Mouse (Mus musculus): ENCODE results near the gene Rtkn2. TPM values are rescaled to one million over a fixed set of nuclear protein-coding genes. Genes with fewer than 3 reads are reported as not detected.
A peak's percentile ranks its signal among the peaks of the same experiment; 100 is the strongest.

Gene Rtkn2
- polyA plus RNA-seq, 1 experiment from 2014 or later: 2.0 TPM

DNA sequence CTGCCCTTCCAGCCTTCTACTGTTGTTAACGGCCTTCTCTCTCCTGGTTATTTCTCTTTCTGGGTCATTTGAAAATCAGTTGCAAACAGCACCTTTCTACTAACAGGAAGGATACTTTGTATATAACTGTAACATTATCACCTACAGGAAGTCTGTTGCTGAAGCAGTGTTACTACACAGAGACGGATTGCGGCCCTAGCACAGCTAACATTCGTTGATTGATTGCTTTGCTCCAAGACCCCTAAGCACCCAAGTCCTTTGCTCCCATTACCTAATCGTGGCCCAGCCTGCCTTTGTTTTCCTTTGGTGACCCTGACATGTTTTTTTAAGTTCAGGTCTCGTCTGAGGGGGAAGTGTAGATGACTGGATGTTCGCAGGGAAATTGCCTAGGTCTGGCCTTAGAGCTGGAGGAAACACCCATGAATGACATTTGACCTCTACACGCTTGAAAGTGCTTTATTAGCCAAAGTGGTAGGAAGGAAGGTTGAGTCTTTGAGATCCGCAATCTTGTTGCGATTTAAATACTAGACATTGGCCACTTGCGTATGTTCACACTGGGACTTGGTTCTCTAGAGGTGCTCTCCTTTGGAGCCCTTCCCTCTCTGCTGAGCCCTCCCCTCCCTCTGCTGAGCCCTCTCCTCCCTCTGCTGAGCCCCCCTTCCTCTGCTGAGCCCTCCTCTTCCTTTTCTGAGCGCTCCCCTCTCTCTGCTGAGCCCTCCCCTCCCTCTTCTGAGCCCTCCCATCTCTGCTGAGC is 49.1 kb downstream of the Rtkn2 start:
- 78% methylated on average over 12 of the region's 12 CpGs for WGBS
- Histone ChIP-seq H3K27me3 (ENCODE audit: control insufficient read depth, insufficient read depth, low read length) (no peaks in the 10 kb centered on the region), H3K36me3 (ENCODE audit: control insufficient read depth, insufficient read depth, low read length) (no peaks in the 10 kb centered on the region), H3K9me3 (ENCODE audit: control insufficient read depth, low read length) (no peaks in the 10 kb centered on the region; the same call in 1 of the 2 replicates), H3K4me2 (ENCODE audit: low read depth, low read length) (no peak overlapping the region), H3K27ac (ENCODE audit: low read depth, low read length) (no peak overlapping the region), H3K4me3 (ENCODE audit: low read depth, low read length) (no peak overlapping the region), H3K4me1 (ENCODE audit: control insufficient read depth, insufficient read depth, low read length) (no peaks in the 10 kb centered on the region), H3K9ac (replicated peaks; ENCODE audit: low read depth, low read length) (no peak overlapping the region)
- ATAC-seq (ENCODE audit: low read depth): no peak

GRCm38 (mm10) chr10:68029081-68029626 is 49.8 kb downstream of the Rtkn2 start:
- ATAC-seq (ENCODE audit: low read depth): no peak
- WGBS: 66% methylated on average over 5 of the region's 5 CpGs

DNA sequence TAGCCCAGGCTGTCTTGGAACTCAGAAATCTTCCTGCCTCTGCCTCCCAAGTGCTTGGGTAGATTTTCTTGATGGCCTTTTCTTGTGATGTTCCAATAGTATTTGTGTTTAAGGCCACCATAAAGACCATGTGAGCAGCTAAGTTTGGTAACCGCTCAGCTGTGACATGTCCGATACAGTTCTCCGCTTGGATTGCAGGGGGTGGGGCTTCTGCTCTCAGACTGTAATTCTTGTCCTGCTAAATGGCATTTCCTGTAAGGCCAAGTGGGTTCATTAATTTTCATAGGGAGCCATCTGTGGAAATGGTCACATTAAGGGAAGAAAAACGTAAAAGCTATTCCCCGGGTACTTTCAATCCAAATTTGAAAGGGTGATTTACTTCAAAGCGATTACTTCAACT is 50.7 kb downstream of the Rtkn2 start:
- no peak for ATAC-seq (ENCODE audit: low read depth)
- Histone ChIP-seq H3K4me1 (ENCODE audit: control insufficient read depth, insufficient read depth, low read length) (no peaks in the 10 kb centered on the region), H3K4me2 (ENCODE audit: low read depth, low read length) (no peak overlapping the region), H3K9ac (replicated peaks; ENCODE audit: low read depth, low read length) (no peak overlapping the region), H3K36me3 (ENCODE audit: control insufficient read depth, insufficient read depth, low read length) (no peaks in the 10 kb centered on the region), H3K4me3 (ENCODE audit: low read depth, low read length) (no peak overlapping the region), H3K9me3 (ENCODE audit: control insufficient read depth, low read length) (no peaks in the 10 kb centered on the region; the same call in 1 of the 2 replicates), H3K27ac (ENCODE audit: low read depth, low read length) (no peak overlapping the region), H3K27me3 (ENCODE audit: control insufficient read depth, insufficient read depth, low read length) (no peaks in the 10 kb centered on the region)
- WGBS: 52% methylated on average over 6 of the region's 6 CpGs

More at GRCm38 (mm10) chr10:68029081-68029626, 49.8 kb downstream of the Rtkn2 start:
- no peaks in the 10 kb centered on the region; the same call in 1 of the 2 replicates for H3K9me3 ChIP-seq (ENCODE audit: control insufficient read depth, low read length)
- H3K4me3 ChIP-seq (ENCODE audit: low read depth, low read length): no peak overlapping the region
- no peak overlapping the region for H3K27ac ChIP-seq (ENCODE audit: low read depth, low read length)
- H3K4me2 ChIP-seq (ENCODE audit: low read depth, low read length): no peak overlapping the region
- H3K9ac ChIP-seq (replicated peaks; ENCODE audit: low read depth, low read length): no peak overlapping the region
- H3K4me1 ChIP-seq (ENCODE audit: control insufficient read depth, insufficient read depth, low read length): no peaks in the 10 kb centered on the region
- no peaks in the 10 kb centered on the region for H3K36me3 ChIP-seq (ENCODE audit: control insufficient read depth, insufficient read depth, low read length)
- H3K27me3 ChIP-seq (ENCODE audit: control insufficient read depth, insufficient read depth, low read length): no peaks in the 10 kb centered on the region

DNA sequence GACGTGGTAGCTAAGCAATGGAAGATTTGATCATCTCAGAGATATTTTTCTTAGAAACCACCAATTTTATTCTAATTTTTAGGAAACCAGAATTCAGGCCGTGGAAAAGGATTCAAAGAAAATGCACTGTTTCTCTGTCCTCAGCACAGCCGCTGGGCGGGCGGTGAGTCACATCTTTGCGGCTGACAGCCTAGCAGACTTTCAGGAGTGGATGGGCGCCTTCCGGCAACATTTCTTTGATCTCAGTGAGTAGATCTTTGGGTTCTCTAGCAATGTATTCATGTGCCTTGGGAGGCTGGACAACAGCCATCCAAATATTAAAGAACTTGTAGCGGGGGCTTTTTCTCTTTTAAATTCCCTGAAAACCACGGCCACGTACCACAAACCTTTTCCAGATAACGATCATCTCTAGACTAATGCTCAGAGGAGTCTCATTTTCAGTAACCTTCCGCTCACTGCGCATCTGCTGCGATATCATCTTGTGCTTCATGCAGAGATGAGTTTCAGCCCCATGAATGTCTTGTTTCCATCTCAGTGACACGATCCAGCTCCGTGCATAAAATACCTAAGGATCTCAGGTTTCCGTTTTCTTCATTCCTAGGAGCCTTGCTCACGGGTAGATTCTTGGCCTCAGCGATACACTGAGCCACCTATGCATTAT is 56.5 kb downstream of the Rtkn2 start:
- no peaks in the 10 kb centered on the region for H3K36me3 ChIP-seq (ENCODE audit: control insufficient read depth, insufficient read depth, low read length)
- no peak overlapping the region for H3K4me3 ChIP-seq (ENCODE audit: low read depth, low read length)
- H3K4me2 ChIP-seq (ENCODE audit: low read depth, low read length): no peak overlapping the region
- no peaks in the 10 kb centered on the region for H3K27me3 ChIP-seq (ENCODE audit: control insufficient read depth, insufficient read depth, low read length)
- no peaks in the 10 kb centered on the region; the same call in 1 of the 2 replicates for H3K9me3 ChIP-seq (ENCODE audit: control insufficient read depth, low read length)
- WGBS: 94% methylated on average over 20 of the region's 20 CpGs
- H3K27ac ChIP-seq (ENCODE audit: low read depth, low read length): no peak overlapping the region
- no peak overlapping the region for H3K9ac ChIP-seq (replicated peaks; ENCODE audit: low read depth, low read length)
- ATAC-seq (ENCODE audit: low read depth): no peak
- no peaks in the 10 kb centered on the region for H3K4me1 ChIP-seq (ENCODE audit: control insufficient read depth, insufficient read depth, low read length)

GRCm38 (mm10) chr10:68036368-68036980 is 57.1 kb downstream of the Rtkn2 start:
- Histone ChIP-seq H3K4me3 (ENCODE audit: low read depth, low read length) (no peak overlapping the region), H3K9me3 (ENCODE audit: control insufficient read depth, low read length) (no peaks in the 10 kb centered on the region; the same call in 1 of the 2 replicates), H3K27ac (ENCODE audit: low read depth, low read length) (no peak overlapping the region), H3K4me2 (ENCODE audit: low read depth, low read length) (no peak overlapping the region), H3K9ac (replicated peaks; ENCODE audit: low read depth, low read length) (no peak overlapping the region), H3K4me1 (ENCODE audit: control insufficient read depth, insufficient read depth, low read length) (no peaks in the 10 kb centered on the region), H3K27me3 (ENCODE audit: control insufficient read depth, insufficient read depth, low read length) (no peaks in the 10 kb centered on the region), H3K36me3 (ENCODE audit: control insufficient read depth, insufficient read depth, low read length) (no peaks in the 10 kb centered on the region)
- WGBS: 78% methylated on average over 17 of the region's 17 CpGs
- 0 out of 2 replicates have a peak, but pooled peaks have one; percentile 34 for ATAC-seq (ENCODE audit: low read depth)

DNA sequence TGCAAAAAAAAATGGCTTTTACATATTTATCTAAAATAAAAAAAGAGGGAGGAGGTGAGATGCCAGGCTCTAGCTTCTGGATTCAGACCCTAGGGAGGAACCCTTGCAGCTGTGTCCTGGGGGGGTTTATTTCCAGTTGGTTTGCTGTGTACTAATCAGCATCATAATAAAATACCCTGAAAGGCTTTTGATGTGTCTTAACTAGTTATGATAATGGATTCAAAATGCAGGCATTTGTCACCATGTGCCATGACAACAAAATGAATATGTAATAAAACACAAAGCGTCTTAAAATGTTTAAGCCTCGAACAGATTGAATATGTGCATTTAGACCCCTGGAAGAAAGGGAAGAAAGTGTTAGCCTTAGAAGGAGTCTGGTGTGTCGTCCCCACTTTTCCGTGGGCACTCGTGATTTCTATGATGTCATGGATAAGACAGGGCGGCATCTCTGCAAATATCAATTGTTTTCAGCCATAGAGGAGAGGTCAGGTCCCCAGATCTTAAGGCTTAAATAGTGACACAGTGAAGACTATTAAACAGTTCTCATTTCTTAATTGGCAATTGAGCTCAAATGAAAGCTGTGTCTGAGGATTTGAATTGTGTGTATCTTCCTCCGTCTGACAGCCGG is 59.7 kb downstream of the Rtkn2 start:
- Histone ChIP-seq H3K4me2 (ENCODE audit: low read depth, low read length) (no peak overlapping the region), H3K27me3 (ENCODE audit: control insufficient read depth, insufficient read depth, low read length) (no peaks in the 10 kb centered on the region), H3K9me3 (ENCODE audit: control insufficient read depth, low read length) (no peaks in the 10 kb centered on the region), H3K27ac (ENCODE audit: low read depth, low read length) (no peak overlapping the region), H3K36me3 (ENCODE audit: control insufficient read depth, insufficient read depth, low read length) (no peaks in the 10 kb centered on the region), H3K4me1 (ENCODE audit: control insufficient read depth, insufficient read depth, low read length) (no peaks in the 10 kb centered on the region; the same call in 1 of the 2 replicates), H3K4me3 (ENCODE audit: low read depth, low read length) (no peak overlapping the region), H3K9ac (replicated peaks; ENCODE audit: low read depth, low read length) (no peak overlapping the region)
- WGBS: 47% methylated on average over 8 of the region's 8 CpGs
- ATAC-seq (ENCODE audit: low read depth): no peak; the same call in 1 of the 2 replicates

GRCm38 (mm10) chr10:68039641-68040205 is 60.4 kb downstream of the Rtkn2 start:
- no peak overlapping the region for H3K4me3 ChIP-seq (ENCODE audit: low read depth, low read length)
- peaks cover 1% of the 10 kb centered on the region; the same call in 1 of the 2 replicates for H3K4me1 ChIP-seq (ENCODE audit: control insufficient read depth, insufficient read depth, low read length)
- no peak overlapping the region for H3K27ac ChIP-seq (ENCODE audit: low read depth, low read length)
- H3K36me3 ChIP-seq (ENCODE audit: control insufficient read depth, insufficient read depth, low read length): no peaks in the 10 kb centered on the region
- no peaks in the 10 kb centered on the region for H3K27me3 ChIP-seq (ENCODE audit: control insufficient read depth, insufficient read depth, low read length)
- WGBS: 70% methylated on average over 14 of the region's 14 CpGs
- no peak overlapping the region for H3K9ac ChIP-seq (replicated peaks; ENCODE audit: low read depth, low read length)
- no peaks in the 10 kb centered on the region for H3K9me3 ChIP-seq (ENCODE audit: control insufficient read depth, low read length)
- no peak overlapping the region for H3K4me2 ChIP-seq (ENCODE audit: low read depth, low read length)
- no peak; the same call in 1 of the 2 replicates for ATAC-seq (ENCODE audit: low read depth)

- Histone ChIP-seq H3K27me3 (ENCODE audit: control insufficient read depth, insufficient read depth, low read length) (no peaks in the 10 kb centered on the region), H3K4me1 (ENCODE audit: control insufficient read depth, insufficient read depth, low read length) (peaks cover 3% of the 10 kb centered on the region; the same call in 1 of the 2 replicates), H3K4me2 (ENCODE audit: low read depth, low read length) (no peak overlapping the region), H3K9me3 (ENCODE audit: control insufficient read depth, low read length) (no peaks in the 10 kb centered on the region), H3K9ac (replicated peaks; ENCODE audit: low read depth, low read length) (no peak overlapping the region), H3K4me3 (ENCODE audit: low read depth, low read length) (no peak overlapping the region), H3K36me3 (ENCODE audit: control insufficient read depth, insufficient read depth, low read length) (no peaks in the 10 kb centered on the region), H3K27ac (ENCODE audit: low read depth, low read length) (no peak overlapping the region)
- WGBS: 92% methylated on average over 6 of the region's 6 CpGs
- no peak for ATAC-seq (ENCODE audit: low read depth)
Observed at GRCm38 (mm10) chr10:68040394-68040793, 61.0 kb downstream of the Rtkn2 start.

Measured in neural tube, embryonic 14.5 days (tissue).